Mouse (Mus musculus) spleen, adult 2 months (tissue): ENCODE measurements around the gene Slc34a2.

Experiments
- CTCF ChIP-seq: fragments of 200-500 bp; IDR thresholded peaks from 2 replicates; pipeline ENCODE4 v1.5.1; 2011; ENCODE audit warnings: mild to moderate bottlenecking, inconsistent platforms; ENCODE audit not compliant: insufficient read depth, insufficient read length, insufficient replicate concordance; ENCODE audit errors: extremely low read depth
- POLR2A ChIP-seq: fragments of 200-500 bp; IDR thresholded peaks from 2 replicates; pipeline ENCODE4 v1.6.1; 2011; ENCODE audit warnings: low read depth, low read length, inconsistent platforms

DNA sequence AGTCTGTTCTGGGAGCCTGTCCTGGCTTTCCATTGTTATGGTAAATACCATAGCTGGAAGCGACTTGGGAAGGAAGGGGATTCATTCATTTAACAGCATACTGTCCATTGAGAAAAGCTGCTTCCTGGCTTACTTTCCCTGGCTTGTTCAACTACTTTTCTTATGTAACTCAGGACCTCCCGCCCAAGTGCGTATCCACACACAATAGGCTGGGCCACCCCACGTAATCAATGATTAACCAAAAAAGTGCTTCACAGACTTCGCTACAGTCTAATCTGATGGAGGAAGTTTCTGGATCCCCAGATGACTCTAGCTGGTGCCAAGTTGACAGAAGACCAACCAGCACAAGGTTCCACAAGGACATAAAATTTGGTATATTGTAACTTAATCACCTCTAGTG, 14.0 kb upstream of the Slc34a2 start:
- TF ChIP-seq CTCF (no peak), POLR2A (no peak)
